ENCODE assay signal across 9 mouse cellular contexts in the genomic region with DNA sequence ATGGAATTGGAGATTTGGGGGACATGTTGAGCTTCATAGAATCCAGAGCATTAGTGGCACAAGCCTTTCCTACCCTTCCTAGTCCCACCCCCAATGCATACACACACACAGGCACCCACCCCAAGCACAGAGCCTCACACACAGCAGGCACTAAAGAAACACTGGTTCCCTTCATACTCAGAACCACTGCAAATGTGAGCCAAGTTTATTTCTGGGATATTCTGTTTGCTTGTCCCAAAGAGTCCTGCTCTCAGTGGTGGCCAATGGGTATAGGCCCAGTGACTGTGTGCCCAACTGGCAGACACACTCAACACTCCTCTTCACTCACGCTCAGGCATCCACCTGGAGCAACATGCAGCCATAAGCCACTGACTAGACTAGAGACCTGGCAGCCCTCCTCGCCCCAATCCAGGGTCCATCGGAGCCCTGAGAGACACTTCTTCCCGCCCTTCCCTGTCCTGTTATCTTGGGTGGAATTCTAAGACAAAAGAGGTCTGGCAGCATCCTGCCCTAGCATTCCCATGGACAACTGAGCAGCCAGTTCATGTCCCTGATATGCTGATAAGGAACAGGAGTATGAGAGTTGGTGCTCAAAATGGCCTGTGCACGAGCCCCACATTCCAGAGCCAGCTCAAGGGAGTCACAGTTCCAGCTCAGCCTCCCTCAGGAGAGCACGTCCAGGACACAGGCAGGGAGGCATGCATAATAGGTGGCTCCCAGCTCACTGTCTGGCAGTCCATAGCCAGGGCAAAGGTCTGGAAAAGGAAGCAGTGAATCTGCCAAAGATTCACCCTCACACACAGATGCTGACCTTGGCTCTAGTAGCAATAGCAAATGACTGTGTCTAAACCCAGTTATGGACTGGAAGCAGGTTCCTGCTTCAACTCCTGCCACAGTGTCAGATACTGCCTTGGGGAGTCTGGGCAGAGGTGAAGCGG. TPM values are rescaled to one million over a fixed set of nuclear protein-coding genes. Genes with fewer than 3 reads are reported as not detected.
DNase-seq lines count a peak whose midpoint lies in the region; ATAC-seq lines count a peak whose summit lies in the region.
"Had no signal": no experiment of that assay in that cellular context is flagged by ENCODE, and none has a peak within 500 bp of the region (broad histone marks: within the 10 kb centered on the region; RNA-seq: fewer than 3 reads in every experiment).

No protein-coding gene starts in this region.

- DNase-seq in cerebellum, postnatal 25 days = peak; percentile 33 to 34
- DNase-seq in right cerebral cortex, postnatal 14 days = peak; percentile 1
- no peak for DNase-seq in right cerebral cortex, adult 2 months (ENCODE audit: low spot score in 2 of 2)
- peak; percentile 86 for DNase-seq in kidney, postnatal 14 days
- peak; percentile 61 for DNase-seq in yolk sac, embryonic 10.5 days (ENCODE audit: low spot score)
- no peak for DNase-seq in urinary bladder, postnatal 36 days (ENCODE audit: low spot score in 2 of 2)
- no peak for DNase-seq in left cerebral cortex, postnatal 14 days (ENCODE audit: low spot score in 2 of 2)

- no peak for ATAC-seq in cerebellum, adult (ENCODE audit: insufficient number of reproducible peaks, low FRiP score, low TSS enrichment)

- intact Hi-C loops in left cerebral cortex, postnatal 14 days (cut with DNase I) = no loop called here

RNA-seq across cellular contexts. Expression of a gene that starts 14.1 kb away (rescaled TPM):
- 10 to 100 TPM; 47.5 to 53.7 TPM for total RNA-seq in left cerebral cortex, postnatal 14 days (2021)

RNA-seq across cellular contexts. Expression of a gene that starts 38.7 kb away (rescaled TPM):
- total RNA-seq in left cerebral cortex, postnatal 14 days (2021) = not detected
- total RNA-seq: left cerebral cortex, postnatal 10 days had no signal

Comparison
In these comparisons a context has a peak if more than half of its experiments do, and no peak if none do; other contexts are left out.
1. DNase-seq: peak in cerebellum, postnatal 25 days (2 of 2), right cerebral cortex, postnatal 14 days (single experiment), kidney, postnatal 14 days (single experiment) and yolk sac, embryonic 10.5 days (single experiment); none in right cerebral cortex, adult 2 months (0 of 2), urinary bladder, postnatal 36 days (0 of 2) and left cerebral cortex, postnatal 14 days (0 of 2).